Mouse (Mus musculus) cerebellum, postnatal 25 days (tissue): ENCODE results near the gene Sec14l1.

Experiments
- DNase-seq, 2 experiments: peaks; one replicate each; pipeline ENCODE4 v3.0.0; 2021; ENCODE audit warnings: mixed read lengths in 2 of 2

The Sec14l1 gene

DNA sequence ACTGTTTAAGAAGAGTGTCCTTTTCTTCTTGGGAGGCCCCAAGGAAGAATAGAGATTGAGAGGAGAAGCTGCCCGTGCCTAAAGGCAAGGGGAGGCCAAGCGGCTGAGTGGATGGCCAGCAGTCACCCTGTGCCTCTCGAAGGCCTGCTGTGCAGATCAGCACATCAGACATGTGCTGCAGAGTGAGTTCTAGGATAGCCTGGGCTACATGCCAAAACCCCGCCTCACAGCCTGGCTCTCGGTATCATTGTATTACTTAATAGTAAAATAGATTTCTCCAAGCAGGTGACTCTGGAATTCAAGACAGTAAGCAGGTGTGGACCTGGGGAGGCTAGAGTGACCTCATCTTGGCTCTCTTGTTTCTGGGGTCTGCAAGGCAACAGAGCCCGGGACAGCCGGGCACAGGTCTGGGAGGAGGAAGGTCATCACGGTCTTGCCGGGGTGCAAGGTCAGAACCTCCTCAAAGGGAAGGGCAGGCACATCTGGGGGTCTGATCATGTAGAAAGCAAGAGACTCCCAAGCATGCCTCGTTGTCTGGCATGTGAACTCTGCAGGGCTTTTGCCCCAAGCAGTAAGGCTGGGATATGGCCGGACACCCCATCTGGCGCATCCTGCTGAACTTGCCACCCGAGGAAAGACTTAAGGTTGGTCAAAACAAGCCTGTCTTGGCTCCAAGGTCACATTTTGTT lies 44.4 kb downstream of the Sec14l1 start:
- peak; percentile 73 to 83 for DNase-seq

- DNase-seq, result no peak
Measured at GRCm38 (mm10) chr11:117159946-117160307, 45.0 kb downstream of the Sec14l1 start.

- no peak for DNase-seq
Measured at GRCm38 (mm10) chr11:117160791-117161190, 45.8 kb downstream of the Sec14l1 start.

DNA sequence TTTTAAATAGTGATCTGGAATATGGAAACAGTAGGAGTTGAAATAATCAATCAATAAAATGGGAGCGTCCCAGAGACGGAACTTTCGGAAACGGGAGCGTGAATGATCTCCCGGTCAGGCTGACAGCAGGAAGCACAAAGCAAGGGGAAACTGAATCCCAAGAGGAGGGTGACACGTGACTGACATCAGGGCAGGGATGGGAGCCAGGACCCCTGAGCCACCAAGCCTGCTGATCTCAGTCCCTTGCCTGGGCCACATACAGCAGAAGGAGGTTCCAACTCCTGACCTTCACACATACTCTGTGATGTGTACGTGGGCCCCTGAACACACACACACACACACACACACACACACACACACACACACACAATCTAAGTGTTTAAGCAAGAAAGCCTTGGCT lies 46.6 kb downstream of the Sec14l1 start:
- no peak for DNase-seq

DNA sequence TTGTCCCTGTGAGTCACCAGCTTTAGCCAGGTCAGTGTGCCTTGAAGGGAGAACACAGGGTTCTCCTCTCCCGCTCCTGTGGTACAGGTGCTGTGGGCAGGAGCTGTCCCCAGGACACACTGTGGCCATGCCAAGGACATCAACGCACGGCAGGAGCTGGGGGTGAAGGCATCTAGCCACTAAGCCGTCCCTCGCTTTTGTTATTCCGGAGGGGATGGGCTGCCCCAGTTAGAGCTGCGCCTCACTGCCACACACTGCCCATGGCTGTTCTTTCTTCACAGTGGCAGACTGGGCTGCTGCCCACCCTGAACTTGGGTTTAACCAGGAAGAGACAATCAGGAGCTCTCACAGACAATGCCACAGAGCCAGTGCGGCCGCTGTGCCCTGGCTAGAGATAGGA lies 48.1 kb downstream of the Sec14l1 start:
- peak; percentile 62 to 63 for DNase-seq

DNA sequence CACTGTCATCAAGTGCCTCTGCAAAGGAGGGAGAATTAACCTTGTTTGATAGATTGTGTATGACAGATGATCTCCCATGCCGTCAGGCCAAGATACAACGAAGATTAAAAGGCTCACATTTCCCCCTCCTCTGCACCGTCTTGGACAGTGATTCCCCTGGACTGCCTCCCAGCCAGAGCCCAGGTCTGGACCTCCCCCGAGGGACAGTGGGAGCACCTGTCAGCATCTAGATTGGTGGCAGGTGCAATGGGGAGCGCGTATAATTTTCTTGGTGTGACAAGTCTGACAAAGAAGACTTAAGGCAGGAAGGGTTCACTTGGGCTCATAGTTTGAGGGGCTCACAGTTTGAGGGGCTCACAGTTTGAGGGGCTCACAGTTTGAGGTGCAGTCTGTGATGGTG lies 48.8 kb downstream of the Sec14l1 start:
- DNase-seq, result no peak

GRCm38 (mm10) chr11:117168278-117169087 lies 53.5 kb downstream of the Sec14l1 start:
- DNase-seq, result peak; percentile 69 to 72

GRCm38 (mm10) chr11:117169088-117169635 lies 54.2 kb downstream of the Sec14l1 start:
- peak in 1 of 2 experiments; percentile 74 for DNase-seq

GRCm38 (mm10) chr11:117169801-117170565 lies 55.0 kb downstream of the Sec14l1 start:
- DNase-seq, result peak; percentile 9 to 18

GRCm38 (mm10) chr11:117174098-117174892 lies 59.3 kb downstream of the Sec14l1 start:
- no peak for DNase-seq

- DNase-seq, result no peak
Measured at GRCm38 (mm10) chr11:117174924-117175323, 60.0 kb downstream of the Sec14l1 start.

DNA sequence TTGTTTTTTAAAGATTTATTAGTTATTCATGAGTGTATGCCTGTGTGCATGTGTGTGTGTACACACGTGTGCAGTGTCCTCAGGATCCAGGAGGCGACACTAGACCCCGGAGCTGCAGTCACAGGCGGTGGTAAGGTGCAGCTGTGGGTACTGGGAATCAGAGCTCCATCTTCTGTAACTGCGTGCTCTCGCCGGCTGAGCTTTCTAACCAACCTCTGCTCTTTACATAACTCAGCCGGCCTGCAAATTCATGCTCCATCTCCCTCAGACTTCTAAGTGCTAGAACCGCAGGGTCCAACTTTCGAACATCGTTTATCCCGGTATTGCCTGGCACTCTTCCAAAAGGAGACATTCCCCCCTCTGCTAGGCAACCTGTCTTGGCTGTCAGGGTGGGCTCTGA lies 60.5 kb downstream of the Sec14l1 start:
- DNase-seq, result no peak

DNA sequence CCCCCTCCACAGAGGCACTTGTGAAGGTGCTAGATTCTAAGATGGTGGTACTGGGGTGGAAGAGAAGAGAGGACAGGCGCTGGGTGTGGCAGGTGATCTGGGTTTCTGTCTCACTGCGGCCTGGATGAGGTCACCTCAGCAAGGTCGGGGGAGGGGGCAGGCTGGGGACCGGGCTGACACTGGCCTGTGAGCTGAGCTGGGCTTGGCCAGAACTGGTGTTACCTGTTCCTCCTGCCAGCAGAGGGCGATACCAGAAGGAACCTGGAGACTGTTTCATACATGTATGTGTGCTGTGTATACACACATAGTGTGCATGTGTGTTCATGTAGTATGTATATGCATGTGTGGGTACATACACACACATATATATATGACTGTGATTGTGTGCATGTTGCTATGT lies 61.3 kb downstream of the Sec14l1 start:
- peak in 1 of 2 experiments; percentile 68 for DNase-seq

GRCm38 (mm10) chr11:117176900-117177299 lies 61.9 kb downstream of the Sec14l1 start:
- no peak for DNase-seq

- DNase-seq, result peak; percentile 94 to 96
Measured at GRCm38 (mm10) chr11:117177303-117177979, 62.5 kb downstream of the Sec14l1 start.

GRCm38 (mm10) chr11:117179902-117180301 lies 64.9 kb downstream of the Sec14l1 start:
- DNase-seq, result no peak

- no peak for DNase-seq
Measured at GRCm38 (mm10) chr11:117182808-117183207, 67.8 kb downstream of the Sec14l1 start.

DNA sequence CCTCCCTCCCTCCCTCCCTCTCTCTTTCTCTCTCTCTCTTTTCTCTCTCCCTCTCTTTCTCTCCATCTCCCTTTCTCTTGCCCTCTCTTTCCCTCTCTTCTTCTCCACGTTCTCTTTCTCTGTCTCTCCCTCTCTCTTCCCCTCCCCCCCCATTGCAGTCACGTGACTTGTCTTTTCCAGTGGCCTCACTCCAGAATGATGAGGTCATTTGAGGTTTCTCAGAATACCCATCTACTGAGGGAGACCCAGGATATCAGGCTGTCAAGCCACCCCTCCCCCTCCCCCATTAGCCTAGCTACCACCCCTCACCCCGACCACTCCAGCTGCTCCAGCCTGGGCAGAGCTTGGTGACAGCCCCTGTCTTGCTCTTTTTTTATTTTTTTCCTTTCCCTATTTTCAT lies 68.3 kb downstream of the Sec14l1 start:
- DNase-seq, result no peak

DNA sequence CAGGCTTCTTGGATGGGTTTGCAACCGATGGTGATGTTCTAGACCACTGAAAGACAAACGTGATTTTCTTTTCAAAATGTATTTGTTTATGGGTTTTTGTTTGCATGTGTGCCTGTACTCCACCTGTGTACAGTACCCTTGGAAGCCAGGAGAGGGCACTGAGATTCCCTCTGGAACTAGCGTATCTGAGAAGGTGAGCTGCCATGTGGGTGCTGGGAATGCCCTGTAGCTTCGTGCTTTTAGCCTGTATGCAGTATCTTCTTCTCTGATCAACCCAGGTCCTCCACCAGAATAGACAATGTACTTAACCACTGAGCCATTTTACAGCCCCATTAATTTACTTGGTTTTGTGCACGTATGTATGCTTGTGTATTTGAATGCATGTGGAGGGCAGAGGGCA lies 68.9 kb downstream of the Sec14l1 start:
- DNase-seq, result no peak

- DNase-seq, result no peak
Measured at GRCm38 (mm10) chr11:117185076-117185933, 70.3 kb downstream of the Sec14l1 start.

DNA sequence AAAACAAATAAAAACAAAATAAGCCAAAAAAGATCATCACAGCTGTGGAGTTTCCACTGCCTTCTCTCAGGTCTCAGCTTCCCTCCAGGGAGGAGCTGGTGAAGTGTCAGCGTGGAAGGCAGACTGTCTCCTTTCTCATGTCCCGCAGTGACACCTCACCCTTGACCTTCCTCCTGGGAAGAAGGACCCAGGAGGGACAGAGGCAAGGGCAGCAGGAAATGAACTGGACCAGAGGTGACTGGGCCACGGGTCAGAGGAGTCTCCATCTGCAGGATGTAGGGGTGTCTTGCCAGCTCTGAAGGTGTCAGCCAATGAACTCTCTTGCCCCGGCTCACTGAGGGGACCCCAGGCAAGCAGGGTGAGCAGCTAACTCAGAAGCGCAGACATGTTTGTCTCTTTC lies 76.6 kb downstream of the Sec14l1 start:
- DNase-seq, result no peak
